Mouse (Mus musculus): ENCODE results near the gene Ccdc73.
"Not testable (repeated sequence)": the region's sequence is repeated elsewhere in the genome, so short reads cannot be mapped to it uniquely, and the experiment has no call there.

GRCm38 (mm10) chr2:104887331-104887730 is 19.7 kb downstream of the Ccdc73 start:
- TF ChIP-seq POLR2A, CTCF (IDR thresholded peaks at IDR 0.05; ENCODE audit: insufficient read depth, low read depth, low read length): not testable (repeated sequence)
